Mouse (Mus musculus) erythroblast, embryonic 14.5 days (primary cell): ENCODE results near the gene Kcnk2. TPM values are rescaled to one million over a fixed set of nuclear protein-coding genes. Genes with fewer than 3 reads are reported as not detected.
A peak's percentile ranks its signal among the peaks of the same experiment; 100 is the strongest.

ENCODE experiments used
- H3K27me3 ChIP-seq: 2 replicates; pipeline ENCODE4 v1.6.1; 2012; ENCODE audit warnings: inconsistent platforms; ENCODE audit not compliant: control insufficient read depth
- H3K36me3 ChIP-seq: 2 replicates; pipeline ENCODE4 v1.6.1; 2012; ENCODE audit warnings: mild to moderate bottlenecking, inconsistent platforms; ENCODE audit not compliant: control insufficient read depth
- H3K4me1 ChIP-seq: 2 replicates; pipeline ENCODE4 v1.6.1; 2012; ENCODE audit warnings: inconsistent platforms; ENCODE audit not compliant: control insufficient read depth
- H3K4me3 ChIP-seq: replicated peaks from 2 replicates; pipeline ENCODE3; 2012; ENCODE audit warnings: moderate library complexity, mild to moderate bottlenecking, inconsistent platforms
- H3K9me3 ChIP-seq: 2 replicates; pipeline ENCODE4 v1.6.1; 2012; ENCODE audit warnings: low read length, inconsistent platforms, mixed read lengths; ENCODE audit not compliant: control insufficient read depth
- GATA1 ChIP-seq: IDR thresholded peaks from 2 replicates; pipeline ENCODE4 v1.6.1; 2012; ENCODE audit warnings: low read length, inconsistent platforms, mixed read lengths
- TAL1 ChIP-seq: IDR thresholded peaks from 3 replicates; pipeline ENCODE4 v1.6.1; 2012; ENCODE audit warnings: low read length, inconsistent platforms, mixed read lengths
- polyA plus RNA-seq: library from polyadenylated mRNA; stranded (reverse); fragments of >175 nt; gene quantifications from 2 replicates; pipeline ENCODE4 v1.2.3, GENCODE M21; 2012

Gene Kcnk2
- polyA plus RNA-seq, 1 experiment = not detected

DNA sequence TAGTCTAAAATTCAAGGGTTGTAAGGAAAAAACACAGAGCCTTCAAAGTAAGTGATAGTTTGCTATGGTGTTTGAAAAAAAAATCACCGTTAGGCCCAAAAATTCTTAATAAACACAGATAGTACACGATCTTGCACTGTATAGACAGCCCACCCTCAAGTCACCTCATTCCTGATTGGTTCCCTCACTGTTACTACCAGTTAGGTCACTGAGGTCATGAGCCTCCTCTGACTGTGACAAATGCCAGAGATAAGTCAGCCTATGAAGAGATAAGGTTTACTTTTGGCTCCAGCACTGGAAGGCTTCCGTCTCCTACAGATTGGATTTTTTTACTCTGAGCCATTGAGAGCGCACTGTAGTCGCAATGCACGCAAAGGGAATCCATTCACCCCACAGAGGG lies 50.3 kb downstream of the Kcnk2 start:
- H3K4me3 ChIP-seq = no peak overlapping the region
- H3K4me1 ChIP-seq = no peaks in the 10 kb centered on the region
- H3K27me3 ChIP-seq = no peaks in the 10 kb centered on the region
- no peaks in the 10 kb centered on the region for H3K36me3 ChIP-seq
- peaks cover 14% of the 10 kb centered on the region for H3K9me3 ChIP-seq
- TF ChIP-seq TAL1 = no peak
- TF ChIP-seq GATA1 = no peak

DNA sequence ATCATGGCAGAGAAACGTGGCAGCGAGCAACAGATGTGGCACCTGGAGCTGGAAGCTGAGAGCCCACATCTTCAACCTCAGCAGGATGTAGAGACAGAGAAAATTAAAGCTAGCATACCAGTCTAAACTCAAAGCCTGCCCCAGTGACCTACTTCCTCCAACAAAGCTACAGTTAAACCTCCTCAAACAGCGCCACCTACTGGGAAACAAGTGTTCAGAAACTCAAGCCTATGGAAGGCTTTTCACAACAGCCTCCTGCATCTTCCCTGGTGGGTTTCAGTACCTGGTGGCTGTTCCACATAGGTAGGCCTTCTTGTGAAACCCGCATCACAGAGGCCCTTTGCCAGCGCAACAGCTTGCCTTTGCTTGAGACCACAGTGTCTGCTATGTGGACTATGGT lies 52.9 kb downstream of the Kcnk2 start:
- H3K4me1 ChIP-seq = no peaks in the 10 kb centered on the region
- TF ChIP-seq TAL1 (no peak), GATA1 (no peak)
- H3K9me3 ChIP-seq = peaks cover 11% of the 10 kb centered on the region
- peaks cover 3% of the 10 kb centered on the region for H3K27me3 ChIP-seq
- no peak overlapping the region for H3K4me3 ChIP-seq
- no peaks in the 10 kb centered on the region for H3K36me3 ChIP-seq

DNA sequence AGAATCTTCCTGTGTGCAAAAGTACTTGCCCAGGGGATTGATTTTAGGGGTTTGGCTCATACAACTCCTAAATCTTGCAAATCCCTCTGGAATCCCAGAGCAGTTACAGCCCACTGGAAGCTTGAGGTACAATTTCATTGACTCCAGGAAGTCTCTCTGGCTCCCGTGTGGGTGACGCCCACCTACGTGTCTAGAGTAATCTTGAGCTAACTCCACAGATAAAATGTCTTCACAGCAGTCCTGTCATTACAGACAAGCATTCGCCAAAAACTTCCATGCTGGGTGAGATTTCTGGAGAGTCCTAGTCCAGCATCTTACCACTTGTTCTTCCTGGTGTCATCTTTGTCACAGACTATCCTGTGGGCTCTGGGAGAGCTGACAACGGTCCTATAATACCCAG lies 56.9 kb downstream of the Kcnk2 start:
- Histone ChIP-seq H3K9me3 (peaks cover 3% of the 10 kb centered on the region; the same call in 1 of the 2 replicates), H3K27me3 (peaks cover 25% of the 10 kb centered on the region), H3K36me3 (no peaks in the 10 kb centered on the region), H3K4me3 (no peak overlapping the region), H3K4me1 (no peaks in the 10 kb centered on the region)
- TF ChIP-seq TAL1 = no peak
- no peak for TF ChIP-seq GATA1

DNA sequence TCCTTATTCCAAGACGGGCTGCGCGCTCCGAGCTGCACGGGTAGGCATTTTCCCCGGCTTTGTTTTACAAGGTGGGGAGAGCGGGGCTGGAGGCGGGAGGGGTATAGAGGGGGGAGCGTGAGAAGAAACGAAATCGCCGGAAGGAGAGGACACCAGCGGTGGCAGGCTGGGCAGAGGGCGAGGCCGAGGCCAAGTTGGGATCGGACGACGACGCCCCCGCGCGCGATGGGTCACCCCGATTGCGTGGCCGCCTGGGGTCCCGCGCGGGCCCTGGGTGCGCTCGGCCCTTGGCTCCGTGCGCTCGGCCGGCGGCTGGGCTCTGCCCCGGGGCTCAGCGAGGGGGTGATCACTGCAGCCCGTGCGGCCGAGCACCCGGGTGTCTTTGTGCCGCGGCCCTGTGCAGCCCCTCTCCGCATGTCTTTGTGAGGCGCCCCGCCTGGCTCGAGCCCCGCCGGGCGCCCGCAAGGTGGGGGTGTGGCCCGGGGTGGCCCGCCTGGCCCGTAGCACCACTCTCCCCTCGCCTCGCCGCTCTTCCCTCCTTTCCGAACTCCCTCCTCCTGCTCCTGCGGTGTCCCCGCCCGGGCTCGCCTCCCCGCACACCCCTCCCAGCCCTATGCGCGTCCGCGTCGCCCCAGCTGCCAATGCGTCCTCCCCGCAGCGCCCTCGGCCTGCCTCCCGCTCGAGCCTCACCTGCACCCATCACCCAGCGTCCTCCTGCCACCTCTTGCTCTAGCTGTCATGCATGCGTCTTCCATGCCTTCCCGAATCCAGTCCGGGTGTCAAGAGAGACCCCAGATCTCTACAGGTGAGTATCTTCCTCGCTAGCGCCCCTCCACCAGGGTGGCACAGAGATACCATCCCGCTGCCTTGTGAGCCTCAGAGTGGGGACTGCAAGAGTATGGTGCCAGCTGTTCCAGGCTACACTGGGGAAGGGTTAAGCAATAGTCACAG lies 58.5 kb downstream of the Kcnk2 start:
- peaks cover 7% of the 10 kb centered on the region; the same call in 1 of the 2 replicates for H3K9me3 ChIP-seq
- H3K4me1 ChIP-seq = no peaks in the 10 kb centered on the region
- no peaks in the 10 kb centered on the region for H3K36me3 ChIP-seq
- peaks cover 25% of the 10 kb centered on the region for H3K27me3 ChIP-seq
- peak overlapping the region; percentile 22 for H3K4me3 ChIP-seq
- TF ChIP-seq TAL1 (no peak), GATA1 (no peak)

DNA sequence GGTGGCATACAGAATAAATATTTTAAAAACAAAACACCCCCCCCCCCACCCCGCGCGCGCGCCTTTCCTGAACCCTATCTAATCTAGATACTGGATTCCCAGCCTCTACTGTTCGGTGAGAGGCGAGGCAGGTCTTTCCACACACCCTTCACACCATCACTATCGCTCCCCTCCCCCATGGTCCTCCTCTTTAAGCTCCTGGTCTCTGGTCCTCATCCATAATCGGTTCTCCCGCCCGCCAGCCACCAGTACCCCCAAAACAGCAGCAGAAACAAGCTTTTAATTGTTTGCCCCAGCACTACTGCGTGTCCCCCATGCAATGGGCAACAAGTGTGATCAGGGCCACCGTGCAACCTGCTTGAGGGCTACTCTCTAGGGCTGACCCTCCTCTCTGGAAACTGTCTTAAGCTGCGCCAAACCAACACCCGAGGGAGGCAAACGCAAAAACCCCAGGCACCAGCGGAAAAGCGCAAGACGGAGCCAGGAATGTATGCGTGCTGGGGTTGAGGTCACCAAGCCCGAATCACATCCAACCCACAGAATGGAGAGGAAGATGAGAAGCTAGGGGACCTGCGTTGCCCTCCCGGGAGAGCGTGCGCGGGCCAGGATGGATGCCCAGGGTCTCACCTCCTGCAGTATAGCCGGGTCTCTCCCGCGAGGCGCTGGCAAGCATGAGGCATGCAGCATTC lies 59.5 kb downstream of the Kcnk2 start:
- no peaks in the 10 kb centered on the region for H3K36me3 ChIP-seq
- H3K9me3 ChIP-seq = peaks cover 7% of the 10 kb centered on the region; the same call in 1 of the 2 replicates
- TF ChIP-seq TAL1 (no peak), GATA1 (no peak)
- H3K4me3 ChIP-seq = no peak overlapping the region
- peaks cover 25% of the 10 kb centered on the region for H3K27me3 ChIP-seq
- no peaks in the 10 kb centered on the region for H3K4me1 ChIP-seq

DNA sequence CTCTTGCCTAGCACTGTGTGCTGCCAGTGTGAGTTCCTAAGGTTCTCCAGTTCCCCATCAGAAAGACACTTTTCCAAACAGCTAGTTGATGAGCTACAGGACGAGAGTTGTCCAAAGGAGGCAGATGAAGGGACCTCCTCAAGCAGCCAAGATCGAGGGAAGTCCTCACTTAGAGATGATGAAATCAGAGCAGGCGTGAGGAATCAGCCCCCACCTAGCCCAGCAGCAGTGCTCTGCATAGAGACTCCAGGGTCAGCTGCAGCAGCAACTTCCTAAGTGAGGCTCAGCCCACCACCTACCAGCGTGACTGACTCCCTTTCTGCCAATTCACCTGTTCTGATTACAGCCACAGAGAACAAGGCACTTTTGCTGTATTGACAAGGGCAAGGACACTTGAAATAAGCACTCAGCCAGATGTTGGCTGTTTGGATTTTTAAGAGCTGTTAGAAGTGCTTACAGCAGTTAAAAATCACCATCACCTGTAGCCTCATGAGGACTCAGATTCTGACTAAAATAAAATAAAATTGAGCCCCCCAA lies 60.6 kb downstream of the Kcnk2 start:
- no peak for TF ChIP-seq TAL1
- no peak for TF ChIP-seq GATA1
- H3K36me3 ChIP-seq = no peaks in the 10 kb centered on the region
- H3K4me3 ChIP-seq = no peak overlapping the region
- H3K4me1 ChIP-seq = no peaks in the 10 kb centered on the region
- peaks cover 7% of the 10 kb centered on the region; the same call in 1 of the 2 replicates for H3K9me3 ChIP-seq
- peaks cover 25% of the 10 kb centered on the region for H3K27me3 ChIP-seq

DNA sequence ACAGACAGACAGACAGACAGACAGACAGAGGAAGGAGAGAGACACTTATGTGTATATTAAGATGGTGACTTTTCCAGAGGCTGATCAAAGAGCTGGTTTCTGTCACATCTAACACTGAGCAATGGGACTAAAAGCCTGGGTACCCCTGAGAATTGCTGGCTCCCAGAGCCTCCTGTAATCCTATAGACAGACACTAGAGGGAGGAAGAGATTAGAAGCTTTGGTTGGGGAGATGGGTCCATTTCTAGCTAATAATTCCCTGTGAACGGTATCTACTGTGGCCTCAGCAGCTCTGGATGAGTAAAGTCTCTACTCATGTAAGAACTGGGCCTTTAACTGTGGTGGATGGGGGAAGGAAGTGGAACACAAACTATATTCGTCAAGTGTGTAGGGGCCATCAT lies 86.2 kb downstream of the Kcnk2 start:
- H3K4me1 ChIP-seq = no peaks in the 10 kb centered on the region
- no peak overlapping the region for H3K4me3 ChIP-seq
- TF ChIP-seq GATA1 = no peak
- no peak for TF ChIP-seq TAL1
- H3K9me3 ChIP-seq = no peaks in the 10 kb centered on the region
- H3K27me3 ChIP-seq = no peaks in the 10 kb centered on the region
- no peaks in the 10 kb centered on the region for H3K36me3 ChIP-seq

DNA sequence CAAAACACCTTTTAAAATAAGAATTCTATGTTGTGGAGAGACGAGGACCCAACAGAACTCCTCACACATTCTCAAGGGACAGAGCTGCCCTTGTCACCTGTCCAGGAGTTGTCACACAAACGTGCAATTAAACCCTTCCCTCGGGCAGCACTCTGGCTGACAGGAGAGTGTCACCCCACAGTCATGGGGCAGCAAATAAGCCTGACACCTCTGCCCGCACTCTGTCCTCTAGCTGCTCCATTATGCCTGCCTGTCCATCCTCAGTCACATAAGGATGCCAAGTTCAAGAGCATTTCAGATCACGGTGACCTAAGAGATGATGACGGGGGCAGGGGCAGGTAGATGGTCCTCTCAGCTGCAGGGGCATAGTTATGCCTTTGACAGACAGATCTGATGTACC lies 87.6 kb downstream of the Kcnk2 start:
- H3K4me3 ChIP-seq = no peak overlapping the region
- H3K4me1 ChIP-seq = no peaks in the 10 kb centered on the region
- no peaks in the 10 kb centered on the region for H3K27me3 ChIP-seq
- H3K36me3 ChIP-seq = no peaks in the 10 kb centered on the region
- no peaks in the 10 kb centered on the region for H3K9me3 ChIP-seq
- no peak for TF ChIP-seq TAL1
- no peak for TF ChIP-seq GATA1

DNA sequence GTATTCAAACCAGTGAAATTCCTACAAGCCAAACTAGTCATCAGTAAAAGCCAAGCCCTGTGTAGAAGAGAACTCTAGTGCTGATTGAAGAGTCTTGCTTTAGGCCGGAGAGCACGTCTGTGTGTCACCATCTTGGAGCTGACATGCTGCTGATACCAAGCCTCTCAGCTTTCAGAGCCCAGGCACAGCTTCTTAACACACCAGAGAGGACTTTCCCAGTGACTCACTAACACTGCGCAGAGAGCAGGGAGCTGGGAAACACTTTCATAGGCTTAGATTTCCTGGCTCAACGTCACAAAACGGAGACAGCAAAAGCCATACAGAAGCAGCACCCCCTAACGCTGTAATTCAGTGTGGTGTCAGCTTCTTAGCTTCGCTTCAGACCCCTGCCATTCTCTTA lies 88.3 kb downstream of the Kcnk2 start:
- no peaks in the 10 kb centered on the region for H3K9me3 ChIP-seq
- no peaks in the 10 kb centered on the region for H3K36me3 ChIP-seq
- H3K4me1 ChIP-seq = no peaks in the 10 kb centered on the region
- H3K27me3 ChIP-seq = no peaks in the 10 kb centered on the region
- TF ChIP-seq TAL1 = no peak
- TF ChIP-seq GATA1 = no peak
- no peak overlapping the region for H3K4me3 ChIP-seq
